Mouse (Mus musculus): ENCODE data around the gene Tcf3. TPM values are rescaled to one million over a fixed set of nuclear protein-coding genes. Genes with fewer than 3 reads are reported as not detected.

Tcf3 gene
- polyA plus RNA-seq, 1 experiment from 2014 or later = 30.9 TPM

- H3K4me3 ChIP-seq (ENCODE audit: low read depth, low read length) = no peak overlapping the region
- ATAC-seq (ENCODE audit: low FRiP score, low TSS enrichment) (peak; percentile 55), DNase-seq (ENCODE audit: low spot score) (peak; percentile 76)
- H3K9ac ChIP-seq (ENCODE audit: low read length) = no peak overlapping the region
- TF ChIP-seq CTCF (IDR thresholded peaks at IDR 0.05; ENCODE audit: low read depth) = no peak
- TF ChIP-seq EP300 (optimal IDR thresholded peaks at IDR 0.05) = no peak
- 6% methylated on average over 12 of the region's 12 CpGs for WGBS
- no peak overlapping the region for H3K27ac ChIP-seq (replicated peaks)
- no peaks in the 10 kb centered on the region for H3K9me3 ChIP-seq (ENCODE audit: control insufficient read depth, low read length)
- peak overlapping the region; percentile 0; the same call in 1 of the 2 replicates for H3K4me2 ChIP-seq (replicated peaks; ENCODE audit: low read depth)
- H3K4me1 ChIP-seq (replicated peaks; ENCODE audit: control insufficient read depth, insufficient read depth) = no peaks in the 10 kb centered on the region
- no peaks in the 10 kb centered on the region for H3K36me3 ChIP-seq (ENCODE audit: control insufficient read depth, insufficient read depth, low read length)
- no peaks in the 10 kb centered on the region for H3K27me3 ChIP-seq (ENCODE audit: control insufficient read depth, insufficient read depth, low read length)
Observed at GRCm38 (mm10) chr10:80371411-80371966, 62.0 kb downstream of the Tcf3 start.

- Histone ChIP-seq H3K9ac (ENCODE audit: low read length) (no peak overlapping the region), H3K4me1 (replicated peaks; ENCODE audit: control insufficient read depth, insufficient read depth) (no peaks in the 10 kb centered on the region), H3K4me2 (replicated peaks; ENCODE audit: low read depth) (no peak overlapping the region), H3K27ac (replicated peaks) (no peak overlapping the region), H3K4me3 (ENCODE audit: low read depth, low read length) (no peak overlapping the region), H3K36me3 (ENCODE audit: control insufficient read depth, insufficient read depth, low read length) (no peaks in the 10 kb centered on the region), H3K9me3 (ENCODE audit: control insufficient read depth, low read length) (no peaks in the 10 kb centered on the region), H3K27me3 (ENCODE audit: control insufficient read depth, insufficient read depth, low read length) (no peaks in the 10 kb centered on the region)
- WGBS = 82% methylated on average over 21 of the region's 21 CpGs
- ATAC-seq (ENCODE audit: low FRiP score, low TSS enrichment) (no peak), DNase-seq (ENCODE audit: low spot score) (no peak)
- TF ChIP-seq CTCF (IDR thresholded peaks at IDR 0.05; ENCODE audit: low read depth) (peak; percentile 41), EP300 (optimal IDR thresholded peaks at IDR 0.05) (no peak)
Observed at GRCm38 (mm10) chr10:80369995-80370747, 63.3 kb downstream of the Tcf3 start.

GRCm38 (mm10) chr10:80368392-80368791, 65.1 kb downstream of the Tcf3 start:
- ATAC-seq (ENCODE audit: low FRiP score, low TSS enrichment) = no peak
- H3K9ac ChIP-seq (ENCODE audit: low read length) = no peak overlapping the region
- H3K36me3 ChIP-seq (ENCODE audit: control insufficient read depth, insufficient read depth, low read length) = no peaks in the 10 kb centered on the region

GRCm38 (mm10) chr10:80367954-80368353, 65.5 kb downstream of the Tcf3 start:
- 59% methylated on average over 5 of the region's 5 CpGs for WGBS
- no peaks in the 10 kb centered on the region for H3K27me3 ChIP-seq (ENCODE audit: control insufficient read depth, insufficient read depth, low read length)
- no peak overlapping the region for H3K9ac ChIP-seq (ENCODE audit: low read length)
- DNase-seq (ENCODE audit: low spot score) (no peak), ATAC-seq (ENCODE audit: low FRiP score, low TSS enrichment) (no peak)
- no peak overlapping the region for H3K4me2 ChIP-seq (replicated peaks; ENCODE audit: low read depth)
- H3K9me3 ChIP-seq (ENCODE audit: control insufficient read depth, low read length) = no peaks in the 10 kb centered on the region
- H3K27ac ChIP-seq (replicated peaks) = no peak overlapping the region
- no peaks in the 10 kb centered on the region for H3K4me1 ChIP-seq (replicated peaks; ENCODE audit: control insufficient read depth, insufficient read depth)
- no peak for TF ChIP-seq CTCF (IDR thresholded peaks at IDR 0.05; ENCODE audit: low read depth)
- TF ChIP-seq EP300 (optimal IDR thresholded peaks at IDR 0.05) = no peak
- no peaks in the 10 kb centered on the region for H3K36me3 ChIP-seq (ENCODE audit: control insufficient read depth, insufficient read depth, low read length)
- no peak overlapping the region for H3K4me3 ChIP-seq (ENCODE audit: low read depth, low read length)

More at GRCm38 (mm10) chr10:80368392-80368791, 65.1 kb downstream of the Tcf3 start:
- H3K4me1 ChIP-seq (replicated peaks; ENCODE audit: control insufficient read depth, insufficient read depth) = no peaks in the 10 kb centered on the region
- no peaks in the 10 kb centered on the region for H3K27me3 ChIP-seq (ENCODE audit: control insufficient read depth, insufficient read depth, low read length)
- H3K4me2 ChIP-seq (replicated peaks; ENCODE audit: low read depth) = no peak overlapping the region
- WGBS = 82% methylated on average over 6 of the region's 6 CpGs
- TF ChIP-seq CTCF (IDR thresholded peaks at IDR 0.05; ENCODE audit: low read depth) (no peak), EP300 (optimal IDR thresholded peaks at IDR 0.05) (no peak)
- no peaks in the 10 kb centered on the region for H3K9me3 ChIP-seq (ENCODE audit: control insufficient read depth, low read length)
- H3K27ac ChIP-seq (replicated peaks) = no peak overlapping the region
- no peak overlapping the region for H3K4me3 ChIP-seq (ENCODE audit: low read depth, low read length)
- no peak for DNase-seq (ENCODE audit: low spot score)

GRCm38 (mm10) chr10:80365736-80366135, 67.7 kb downstream of the Tcf3 start:
- no peak overlapping the region for H3K4me3 ChIP-seq (ENCODE audit: low read depth, low read length)
- 68% methylated on average over 6 of the region's 6 CpGs for WGBS
- DNase-seq (ENCODE audit: low spot score) (no peak), ATAC-seq (ENCODE audit: low FRiP score, low TSS enrichment) (no peak)
- H3K9me3 ChIP-seq (ENCODE audit: control insufficient read depth, low read length) = no peaks in the 10 kb centered on the region
- no peak overlapping the region for H3K27ac ChIP-seq (replicated peaks)
- no peak overlapping the region for H3K4me2 ChIP-seq (replicated peaks; ENCODE audit: low read depth)
- H3K36me3 ChIP-seq (ENCODE audit: control insufficient read depth, insufficient read depth, low read length) = no peaks in the 10 kb centered on the region
- TF ChIP-seq EP300 (optimal IDR thresholded peaks at IDR 0.05) = no peak
- TF ChIP-seq CTCF (IDR thresholded peaks at IDR 0.05; ENCODE audit: low read depth) = no peak
- no peaks in the 10 kb centered on the region for H3K4me1 ChIP-seq (replicated peaks; ENCODE audit: control insufficient read depth, insufficient read depth)
- no peaks in the 10 kb centered on the region for H3K27me3 ChIP-seq (ENCODE audit: control insufficient read depth, insufficient read depth, low read length)
- no peak overlapping the region for H3K9ac ChIP-seq (ENCODE audit: low read length)

GRCm38 (mm10) chr10:80363734-80364133, 69.7 kb downstream of the Tcf3 start:
- Histone ChIP-seq H3K4me1 (replicated peaks; ENCODE audit: control insufficient read depth, insufficient read depth) (no peaks in the 10 kb centered on the region), H3K4me2 (replicated peaks; ENCODE audit: low read depth) (no peak overlapping the region), H3K9me3 (ENCODE audit: control insufficient read depth, low read length) (no peaks in the 10 kb centered on the region), H3K36me3 (ENCODE audit: control insufficient read depth, insufficient read depth, low read length) (no peaks in the 10 kb centered on the region), H3K4me3 (ENCODE audit: low read depth, low read length) (no peak overlapping the region), H3K27me3 (ENCODE audit: control insufficient read depth, insufficient read depth, low read length) (no peaks in the 10 kb centered on the region), H3K27ac (replicated peaks) (no peak overlapping the region), H3K9ac (ENCODE audit: low read length) (no peak overlapping the region)
- DNase-seq (ENCODE audit: low spot score) (no peak), ATAC-seq (ENCODE audit: low FRiP score, low TSS enrichment) (no peak)
- 38% methylated on average over 6 of the region's 6 CpGs for WGBS
- TF ChIP-seq CTCF (IDR thresholded peaks at IDR 0.05; ENCODE audit: low read depth) (no peak), EP300 (optimal IDR thresholded peaks at IDR 0.05) (no peak)

Small RNA genes lying within 50 kb of the gene (microRNA-seq; reads per million reads assigned to microRNA genes)
- gene Gm22721 = not detected

Other genes with a start within 250 kb of the Tcf3 start
- gene Mum1, start 207.2 kb downstream of the Tcf3 start, polyA plus RNA-seq (2015; fragmentation: Nextera tagmentation; extraction: Ambion mirVana) = 23.1 and 23.9 TPM in 2 replicates
- 400 and 403 TPM in 2 replicates for gene Ndufs7, start 184.5 kb downstream of the Tcf3 start, polyA plus RNA-seq (2015; fragmentation: Nextera tagmentation; extraction: Ambion mirVana)
- gene Gamt, start 172.6 kb downstream of the Tcf3 start, polyA plus RNA-seq (2015; fragmentation: Nextera tagmentation; extraction: Ambion mirVana) = 16.3 and 17.4 TPM in 2 replicates
- 27.4 and 28.4 TPM in 2 replicates for gene Dazap1, start 172.2 kb downstream of the Tcf3 start, polyA plus RNA-seq (2015; fragmentation: Nextera tagmentation; extraction: Ambion mirVana)
- gene Rps15, start 141.2 kb downstream of the Tcf3 start, polyA plus RNA-seq (2015; fragmentation: Nextera tagmentation; extraction: Ambion mirVana) = 766 and 821 TPM in 2 replicates
- 1.2 and 1.3 TPM in 2 replicates for gene Apc2, start 137.7 kb downstream of the Tcf3 start, polyA plus RNA-seq (2015; fragmentation: Nextera tagmentation; extraction: Ambion mirVana)
- 50.3 and 51.2 TPM in 2 replicates for gene 2310011J03Rik, start 113.1 kb downstream of the Tcf3 start, polyA plus RNA-seq (2015; fragmentation: Nextera tagmentation; extraction: Ambion mirVana)
- 2.2 and 2.3 TPM in 2 replicates for gene Pcsk4, start 104.1 kb downstream of the Tcf3 start, polyA plus RNA-seq (2015; fragmentation: Nextera tagmentation; extraction: Ambion mirVana)
- 13.5 and 17.6 TPM in 2 replicates for gene Reep6, start 103.7 kb downstream of the Tcf3 start, polyA plus RNA-seq (2015; fragmentation: Nextera tagmentation; extraction: Ambion mirVana)
- 12.2 and 12.8 TPM in 2 replicates for gene Adamtsl5, start 85.2 kb downstream of the Tcf3 start, polyA plus RNA-seq (2015; fragmentation: Nextera tagmentation; extraction: Ambion mirVana)
- gene Plk5, start 77.2 kb downstream of the Tcf3 start, polyA plus RNA-seq (2015; fragmentation: Nextera tagmentation; extraction: Ambion mirVana) = 0.07 TPM in 2 replicates
- gene Mex3d, start 46.0 kb downstream of the Tcf3 start, polyA plus RNA-seq (2015; fragmentation: Nextera tagmentation; extraction: Ambion mirVana) = 4.1 and 4.5 TPM in 2 replicates
- 81.1 and 82.9 TPM in 2 replicates for gene Mbd3, start 34.1 kb downstream of the Tcf3 start, polyA plus RNA-seq (2015; fragmentation: Nextera tagmentation; extraction: Ambion mirVana)
- gene Uqcr11, start 26.8 kb downstream of the Tcf3 start, polyA plus RNA-seq (2015; fragmentation: Nextera tagmentation; extraction: Ambion mirVana) = 859 and 899 TPM in 2 replicates
- 0.01 and 0.02 TPM in 2 replicates for gene Onecut3, start 61.2 kb upstream of the Tcf3 start, polyA plus RNA-seq (2015; fragmentation: Nextera tagmentation; extraction: Ambion mirVana)
- 0.02 and 0.10 TPM in 2 replicates for gene Atp8b3, start 105.5 kb upstream of the Tcf3 start, polyA plus RNA-seq (2015; fragmentation: Nextera tagmentation; extraction: Ambion mirVana)
- gene Rexo1, start 127.9 kb upstream of the Tcf3 start, polyA plus RNA-seq (2015; fragmentation: Nextera tagmentation; extraction: Ambion mirVana) = 7.1 and 8.5 TPM in 2 replicates
- gene Klf16, start 143.7 kb upstream of the Tcf3 start, polyA plus RNA-seq (2015; fragmentation: Nextera tagmentation; extraction: Ambion mirVana) = 8.3 and 8.4 TPM in 2 replicates
- gene Abhd17a, start 156.7 kb upstream of the Tcf3 start, polyA plus RNA-seq (2015; fragmentation: Nextera tagmentation; extraction: Ambion mirVana) = 92.5 and 103 TPM in 2 replicates
- gene Scamp4, start 169.2 kb upstream of the Tcf3 start, polyA plus RNA-seq (2015; fragmentation: Nextera tagmentation; extraction: Ambion mirVana) = 67.8 and 77.3 TPM in 2 replicates
- gene Adat3, start 169.2 kb upstream of the Tcf3 start, polyA plus RNA-seq (2015; fragmentation: Nextera tagmentation; extraction: Ambion mirVana) = 4.1 and 4.3 TPM in 2 replicates
- 1.4 and 1.7 TPM in 2 replicates for gene Gm49322, start 172.4 kb upstream of the Tcf3 start, polyA plus RNA-seq (2015; fragmentation: Nextera tagmentation; extraction: Ambion mirVana)
- gene Csnk1g2, start 189.2 kb upstream of the Tcf3 start, polyA plus RNA-seq (2015; fragmentation: Nextera tagmentation; extraction: Ambion mirVana) = 75.4 and 83.9 TPM in 2 replicates
- gene Btbd2, start 223.4 kb upstream of the Tcf3 start, polyA plus RNA-seq (2015; fragmentation: Nextera tagmentation; extraction: Ambion mirVana) = 28.3 and 30.0 TPM in 2 replicates
- gene Mknk2, start 244.5 kb upstream of the Tcf3 start, polyA plus RNA-seq (2015; fragmentation: Nextera tagmentation; extraction: Ambion mirVana) = 55.2 and 61.7 TPM in 2 replicates